In genomic region chr10:19570288-19570687, GRCm38 (mm10) we compare ENCODE assay signal across 14 mouse cellular contexts. TPM values are rescaled to one million over a fixed set of nuclear protein-coding genes. Genes with fewer than 3 reads are reported as not detected.
A peak's percentile ranks its signal among the peaks of the same experiment; 100 is the strongest.
DNase-seq lines count a peak whose midpoint lies in the region; ATAC-seq and TF ChIP-seq lines count a peak whose summit lies in the region.
"Had no signal": no experiment of that assay in that cellular context is flagged by ENCODE, and none has a peak within 500 bp of the region (broad histone marks: within the 10 kb centered on the region; RNA-seq: fewer than 3 reads in every experiment).

No protein-coding gene starts in this region.

- H3K27me3 ChIP-seq in liver, embryonic 15.5 days: no peaks in the 10 kb centered on the region
- H3K27me3 ChIP-seq in myocyte (ENCODE audit: control insufficient read depth, insufficient read depth, insufficient read length): no peaks in the 10 kb centered on the region
- H3K27me3 ChIP-seq: forebrain, embryonic 12.5 days had no signal

- no peak overlapping the region for H3K9ac ChIP-seq in liver, embryonic 15.5 days
- H3K9ac ChIP-seq: forebrain, embryonic 12.5 days had no signal

- 22% methylated on average over 4 of the region's 4 CpGs for WGBS in liver, embryonic 15.5 days (ENCODE audit: insufficient replicate concordance)

- no peak for TF ChIP-seq POLR2A in myocyte (IDR thresholded peaks at IDR 0.05; ENCODE audit: insufficient read length, low read depth)

- H3ac ChIP-seq in myocyte (ENCODE audit: control insufficient read depth, insufficient read length): no peak overlapping the region

- H3K4me1 ChIP-seq in liver, embryonic 15.5 days (replicated peaks): peaks cover 13% of the 10 kb centered on the region
- H3K4me1 ChIP-seq: forebrain, embryonic 12.5 days had no signal

- H3K4me3 ChIP-seq in liver, embryonic 15.5 days (replicated peaks): no peak overlapping the region
- H3K4me3 ChIP-seq in myocyte: no peak overlapping the region
- H3K4me3 ChIP-seq: forebrain, embryonic 12.5 days had no signal

- no peaks in the 10 kb centered on the region for H3K36me3 ChIP-seq in liver, embryonic 15.5 days (replicated peaks)
- H3K36me3 ChIP-seq in myocyte (ENCODE audit: control insufficient read depth, insufficient read depth): no peaks in the 10 kb centered on the region
- H3K36me3 ChIP-seq: forebrain, embryonic 12.5 days had no signal

- ATAC-seq in liver, embryonic 15.5 days (ENCODE audit: insufficient read depth): no peak
- peak; percentile 72 for ATAC-seq in common myeloid progenitor, adult 5-6 weeks (replicated peaks; ENCODE audit: low read depth, poor library complexity, severe bottlenecking)
- ATAC-seq in cerebellum, adult (ENCODE audit: insufficient number of reproducible peaks, low FRiP score, low TSS enrichment): no peak

- DNase-seq in heart, adult 18-20 months: peak; percentile 52 to 70
- DNase-seq in heart, postnatal 14 days: no peak
- DNase-seq in liver: no peak
- DNase-seq in cerebellum, adult 11-12 months: no peak
- DNase-seq: kidney, postnatal 4 days; lung, postnatal 36 days had no signal

- H3K79me2 ChIP-seq in myocyte (ENCODE audit: control insufficient read depth, insufficient read depth): no peaks in the 10 kb centered on the region

- no peak overlapping the region for H3K4me2 ChIP-seq in liver, embryonic 15.5 days
- peak overlapping the region; percentile 46 for H3K4me2 ChIP-seq in myocyte (ENCODE audit: low read depth)
- H3K4me2 ChIP-seq: forebrain, embryonic 12.5 days had no signal

- intact Hi-C loops in heart, postnatal 14 days (cut with DNase I): no loop called here

- H3K27ac ChIP-seq in liver, embryonic 15.5 days (replicated peaks): peak overlapping the region; percentile 69
- H3K27ac ChIP-seq: forebrain, embryonic 12.5 days had no signal

- no peaks in the 10 kb centered on the region for H3K9me3 ChIP-seq in liver, embryonic 15.5 days (replicated peaks)
- H3K9me3 ChIP-seq: forebrain, embryonic 12.5 days had no signal

TF ChIP-seq in myocyte, 11 proteins besides CTCF, POLR2A, EP300 and RAD21:
- no peak for TF ChIP-seq CEBPB (IDR thresholded peaks at IDR 0.05; ENCODE audit: insufficient read depth, poor library complexity, severe bottlenecking)
- no peak for TF ChIP-seq E2F4 (IDR thresholded peaks at IDR 0.05; ENCODE audit: insufficient read depth)
- TF ChIP-seq REST (IDR thresholded peaks at IDR 0.05; ENCODE audit: insufficient read depth, insufficient read length): no peak
- no peak for TF ChIP-seq MYOG (IDR thresholded peaks at IDR 0.05; ENCODE audit: control insufficient read depth in 1 of 3, insufficient read depth in 1 of 3, insufficient read length in 2 of 3, low read depth in 2 of 3)
- TF ChIP-seq TCF3 (IDR thresholded peaks at IDR 0.05; ENCODE audit: insufficient read length, low read depth): no peak

RNA-seq across cellular contexts. Expression of gene Ifngr1, which starts 21.5 kb away (rescaled TPM):
- 10 to 100 TPM; 48.1 to 56.9 TPM for total RNA-seq in heart, adult 18-20 months (2021)
- total RNA-seq in heart, postnatal 14 days (2021): 10 to 100 TPM; 57.1 to 63.8 TPM
- 41.9 and 44.0 TPM in 2 replicates for polyA plus RNA-seq in liver, embryonic 15.5 days (2015; fragmentation: Nextera tagmentation; extraction: Ambion mirVana)
- 122 and 127 TPM in 2 replicates for total RNA-seq in common myeloid progenitor, adult 5-6 weeks (2017)
- 15.6 TPM for polyA plus RNA-seq in myocyte (2012; fragmentation: generic; extraction: Trizol)

RNA-seq across cellular contexts. Expression of gene Il22ra2, which starts 51.5 kb away (rescaled TPM):
- total RNA-seq in heart, adult 18-20 months (2021): 1 to 10 TPM in 1 of 2 experiments, not detected in 1; 2.7 TPM
- total RNA-seq in heart, postnatal 14 days (2021): not detected
- polyA plus RNA-seq in liver, embryonic 15.5 days (2015; fragmentation: Nextera tagmentation; extraction: Ambion mirVana): 0.05 TPM in 1 of 2 replicates, not detected in the other
- total RNA-seq in common myeloid progenitor, adult 5-6 weeks (2017): 0.34 and 2.3 TPM in 2 replicates
- polyA plus RNA-seq in myocyte (2012; fragmentation: generic; extraction: Trizol): not detected
- total RNA-seq: gastrocnemius, postnatal 4 days; left cerebral cortex, postnatal 36 days had no signal
- polyA plus RNA-seq: forebrain, embryonic 12.5 days; intestine, embryonic 14.5 days had no signal

Comparison
In these comparisons a context has a peak if more than half of its experiments do, and no peak if none do; other contexts are left out.
1. DNase-seq: peak in heart, adult 18-20 months (2 of 2); none in heart, postnatal 14 days (0 of 2), liver (single experiment) and cerebellum, adult 11-12 months (single experiment).